Mouse (Mus musculus) left cerebral cortex, adult 18-20 months (tissue): ENCODE results near the gene Nrros. TPM values are rescaled to one million over a fixed set of nuclear protein-coding genes. Genes with fewer than 3 reads are reported as not detected.
A peak's percentile ranks its signal among the peaks of the same experiment; 100 is the strongest.

Experiments used
- DNase-seq, 2 experiments: peaks; one replicate each; pipeline ENCODE4 v3.0.0; 2021 to 2022; ENCODE audit warnings: low spot score in 2 of 2, mixed read lengths in 1 of 2
- total RNA-seq, 2 experiments: library from RNA; stranded (reverse); gene quantifications; 2 replicates each; pipeline ENCODE4 v1.2.3; 2021

Nrros gene
- total RNA-seq, 2 experiments from 2014 or later: 6.8 to 8.5 TPM

DNA sequence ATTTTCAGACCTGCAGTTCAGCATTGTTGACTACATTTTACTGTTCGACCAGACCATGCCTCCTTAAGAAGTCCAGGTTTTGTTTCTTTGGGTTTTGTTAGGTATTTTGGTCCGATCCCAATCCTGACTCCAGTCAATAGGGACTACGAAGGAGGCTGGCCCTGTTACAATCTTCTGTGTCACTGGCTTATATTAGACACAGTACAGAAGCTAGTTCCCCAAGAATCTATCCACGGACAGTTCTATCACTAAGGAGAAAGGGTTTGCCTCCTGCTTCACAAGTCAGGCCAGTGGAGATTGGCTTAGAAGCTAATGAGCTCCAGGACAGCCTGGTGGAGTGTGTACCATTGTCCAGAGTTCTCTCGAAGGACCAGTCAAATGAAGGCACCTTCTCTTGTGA is 1.5 kb downstream of the Nrros start:
- DNase-seq: no peak

DNA sequence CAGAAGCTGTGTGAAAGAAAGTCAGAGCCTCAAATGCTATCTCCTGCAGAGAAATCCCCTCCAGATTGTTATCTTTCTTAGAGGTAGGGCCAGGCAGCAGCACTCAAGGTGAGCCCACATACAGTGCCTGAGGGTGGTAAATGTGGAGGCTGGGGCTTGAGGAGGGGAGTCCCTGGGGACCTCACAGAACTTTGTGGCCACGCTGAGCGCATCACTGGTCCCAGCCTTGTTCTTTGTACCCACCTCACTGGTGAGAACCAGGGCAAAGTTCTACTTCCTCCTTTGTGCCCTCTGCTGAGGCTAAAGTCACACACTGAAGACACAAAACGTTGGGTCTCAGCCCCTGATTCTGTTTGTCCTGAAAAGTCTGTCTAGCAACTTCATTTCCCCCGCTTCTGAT is 2.0 kb downstream of the Nrros start:
- DNase-seq: no peak

- no peak for DNase-seq
Measured at GRCm38 (mm10) chr16:32160742-32161323, 4.6 kb downstream of the Nrros start.

GRCm38 (mm10) chr16:32158966-32159365 is 6.4 kb downstream of the Nrros start:
- DNase-seq: no peak

- DNase-seq: no peak
Measured at GRCm38 (mm10) chr16:32157369-32157768, 8.0 kb downstream of the Nrros start.

DNA sequence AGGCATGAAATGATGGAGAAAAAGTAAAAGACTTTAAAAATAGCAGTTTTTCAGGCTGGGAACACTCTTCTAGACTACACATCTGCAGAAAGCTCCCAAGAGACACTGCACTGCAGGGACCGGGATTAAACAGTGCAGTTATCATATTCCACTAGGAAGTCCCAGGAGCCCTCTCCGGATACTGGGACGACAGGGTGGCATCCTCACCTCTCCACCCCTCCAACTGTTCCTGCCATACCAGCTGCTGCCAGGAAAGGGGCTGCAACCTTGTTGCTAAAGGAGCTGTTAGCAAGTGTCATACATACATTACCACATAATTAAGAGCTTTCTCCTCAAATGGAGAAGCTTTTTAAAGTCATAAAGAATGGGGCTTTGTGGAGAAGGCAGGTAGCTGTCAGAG is 8.7 kb downstream of the Nrros start:
- no peak for DNase-seq

GRCm38 (mm10) chr16:32154437-32154836 is 11.0 kb downstream of the Nrros start:
- DNase-seq: peak; percentile 82 to 86

- DNase-seq: no peak
Measured at GRCm38 (mm10) chr16:32153976-32154375, 11.4 kb downstream of the Nrros start.

- no peak for DNase-seq
Measured at GRCm38 (mm10) chr16:32147589-32148207, 17.7 kb downstream of the Nrros start.

DNA sequence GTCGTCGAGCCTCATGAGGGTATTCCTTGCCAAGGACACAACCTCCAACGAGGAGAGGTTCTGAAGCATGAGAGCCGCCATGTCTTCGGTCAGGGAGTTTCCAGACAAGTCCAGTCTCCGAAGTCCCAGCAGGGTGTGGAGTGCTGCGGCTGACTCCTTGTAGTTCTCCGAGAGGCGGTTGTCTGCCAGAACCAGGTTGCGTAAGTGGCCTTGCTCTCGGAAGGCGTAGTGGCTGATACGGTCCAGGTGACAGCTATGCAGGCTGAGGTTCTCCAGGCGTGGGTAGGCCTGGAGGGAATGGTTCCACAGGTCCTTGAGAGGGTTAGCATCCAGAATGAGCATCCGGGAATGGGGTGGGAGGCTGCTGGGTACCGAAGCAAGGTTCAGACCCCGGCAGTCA is 20.8 kb downstream of the Nrros start:
- no peak for DNase-seq

DNA sequence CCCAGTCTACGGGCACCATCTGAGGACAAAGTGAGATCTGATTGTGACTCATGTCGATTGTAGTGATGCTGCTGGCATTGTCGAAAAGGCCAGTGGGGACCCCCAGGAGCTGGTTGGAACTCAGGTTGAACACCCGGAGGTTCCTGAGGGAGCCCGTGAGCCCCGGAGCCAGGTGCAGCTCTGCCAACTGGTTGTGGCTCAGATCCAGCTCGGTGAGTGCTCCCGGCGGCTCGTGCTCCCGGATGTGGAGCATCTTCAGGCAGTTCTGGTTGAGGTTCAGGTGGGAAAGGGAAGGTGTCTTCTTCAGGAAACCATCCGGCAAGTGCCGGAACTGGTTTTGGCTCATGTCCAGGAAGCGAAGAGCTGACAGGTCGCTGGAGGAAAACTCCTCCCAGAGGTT is 21.6 kb downstream of the Nrros start:
- DNase-seq: no peak

- DNase-seq: no peak
Measured at GRCm38 (mm10) chr16:32138954-32139353, 26.4 kb downstream of the Nrros start.

GRCm38 (mm10) chr16:32135842-32136357 is 29.5 kb downstream of the Nrros start:
- DNase-seq: no peak

GRCm38 (mm10) chr16:32133148-32133547 is 32.2 kb downstream of the Nrros start:
- no peak for DNase-seq

DNA sequence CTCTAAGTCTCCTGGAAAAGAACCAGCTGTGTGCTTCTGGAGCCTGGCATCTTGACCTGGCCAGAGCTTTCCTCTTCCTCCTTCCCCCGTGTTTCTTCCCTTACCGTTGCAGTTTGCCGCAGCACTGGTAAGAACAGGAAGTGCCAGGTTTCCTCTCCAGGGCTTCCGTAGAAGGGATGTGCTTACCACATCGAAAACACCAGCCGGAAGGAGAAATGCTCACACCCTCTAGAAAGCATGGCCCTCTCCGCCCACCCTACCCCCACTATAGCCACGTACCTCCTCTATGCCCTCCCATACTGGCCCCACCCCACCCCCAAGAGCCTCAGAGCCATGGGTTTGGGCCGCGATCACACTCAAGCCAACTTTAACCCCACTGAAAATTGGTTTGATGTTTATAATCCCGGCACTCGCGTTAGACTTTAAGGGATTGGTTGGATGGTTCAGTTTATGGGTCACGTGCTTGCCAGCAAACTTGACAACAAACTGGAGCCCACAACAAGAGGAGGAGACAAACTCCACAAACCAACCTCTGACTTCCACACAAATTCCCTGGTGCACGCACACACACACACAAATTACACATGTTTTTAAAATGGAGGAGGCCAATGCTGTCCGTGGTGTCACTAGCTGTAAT is 35.1 kb downstream of the Nrros start:
- DNase-seq: no peak

DNA sequence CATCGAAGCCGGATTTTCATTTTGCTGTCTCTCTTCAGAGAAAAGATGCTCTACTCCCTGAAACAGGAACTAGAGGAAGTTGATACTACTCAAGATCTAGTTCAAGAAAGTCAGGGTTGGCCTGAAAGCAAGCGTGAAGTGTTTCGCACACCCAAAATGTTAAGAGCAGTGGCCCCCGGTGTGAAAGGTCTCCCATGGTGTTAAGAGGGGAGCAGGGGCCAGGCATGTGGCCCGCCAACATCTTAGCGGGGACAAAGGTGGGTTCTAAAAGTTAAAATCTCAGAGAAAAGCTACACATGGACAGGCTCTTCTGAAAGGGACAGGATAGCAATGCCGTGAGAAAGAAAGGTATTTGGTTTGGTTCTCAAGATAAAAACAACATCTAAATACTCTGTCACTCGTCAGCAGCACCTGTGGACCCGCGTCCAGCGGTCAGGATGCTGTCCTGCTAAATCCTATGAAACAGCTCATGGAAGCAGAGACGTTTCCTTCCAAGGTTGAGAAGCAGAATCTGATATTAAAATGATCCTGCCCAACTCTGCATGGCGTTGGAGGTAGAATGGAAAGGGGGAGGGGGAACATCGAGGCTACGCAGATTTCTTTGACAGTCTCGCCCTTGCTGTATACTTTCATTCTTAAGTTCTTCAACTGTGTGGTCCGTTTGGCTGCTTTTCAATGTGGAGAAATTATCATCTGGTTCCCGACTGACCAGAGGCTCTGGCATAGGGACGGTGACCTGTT is 35.8 kb downstream of the Nrros start:
- DNase-seq: no peak

DNA sequence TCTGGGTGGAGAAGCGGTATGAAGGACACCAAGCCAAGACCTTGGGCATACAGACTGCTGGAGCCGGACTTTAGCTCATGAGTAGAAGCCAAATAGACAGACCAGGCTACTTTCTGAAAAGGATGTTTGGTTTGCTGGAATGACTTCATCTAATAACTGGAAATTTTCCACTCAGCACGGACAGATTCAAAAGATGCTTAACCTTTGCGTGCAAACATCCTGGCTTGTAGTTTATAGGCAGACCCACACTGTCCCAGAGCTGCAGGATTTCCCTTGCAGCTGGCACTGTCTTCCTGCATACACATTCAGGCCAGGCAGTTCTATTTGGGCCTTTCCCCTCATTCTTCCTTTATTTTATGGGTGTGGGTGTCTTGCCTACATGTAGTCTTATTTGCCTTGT is 38.3 kb downstream of the Nrros start:
- DNase-seq: no peak

DNA sequence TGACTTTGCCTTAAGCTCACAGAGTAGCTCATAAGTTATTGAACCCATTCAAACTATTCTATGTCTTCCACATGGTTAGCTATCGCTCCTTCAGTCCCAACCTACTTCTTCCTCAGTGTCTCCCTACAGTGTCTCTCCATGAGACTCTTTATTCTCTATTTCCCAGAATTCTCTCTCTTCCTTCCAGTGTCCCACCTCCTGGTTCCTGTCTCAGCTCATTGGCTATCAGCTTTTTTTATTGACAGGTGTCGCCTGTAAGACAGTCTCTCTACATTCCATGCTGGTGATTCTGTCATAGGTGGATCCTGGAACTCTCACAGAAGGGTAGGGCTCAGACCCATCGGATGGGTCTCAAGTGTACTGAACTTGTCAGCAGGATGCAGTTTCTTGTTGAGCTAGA is 40.0 kb downstream of the Nrros start:
- DNase-seq: no peak

DNA sequence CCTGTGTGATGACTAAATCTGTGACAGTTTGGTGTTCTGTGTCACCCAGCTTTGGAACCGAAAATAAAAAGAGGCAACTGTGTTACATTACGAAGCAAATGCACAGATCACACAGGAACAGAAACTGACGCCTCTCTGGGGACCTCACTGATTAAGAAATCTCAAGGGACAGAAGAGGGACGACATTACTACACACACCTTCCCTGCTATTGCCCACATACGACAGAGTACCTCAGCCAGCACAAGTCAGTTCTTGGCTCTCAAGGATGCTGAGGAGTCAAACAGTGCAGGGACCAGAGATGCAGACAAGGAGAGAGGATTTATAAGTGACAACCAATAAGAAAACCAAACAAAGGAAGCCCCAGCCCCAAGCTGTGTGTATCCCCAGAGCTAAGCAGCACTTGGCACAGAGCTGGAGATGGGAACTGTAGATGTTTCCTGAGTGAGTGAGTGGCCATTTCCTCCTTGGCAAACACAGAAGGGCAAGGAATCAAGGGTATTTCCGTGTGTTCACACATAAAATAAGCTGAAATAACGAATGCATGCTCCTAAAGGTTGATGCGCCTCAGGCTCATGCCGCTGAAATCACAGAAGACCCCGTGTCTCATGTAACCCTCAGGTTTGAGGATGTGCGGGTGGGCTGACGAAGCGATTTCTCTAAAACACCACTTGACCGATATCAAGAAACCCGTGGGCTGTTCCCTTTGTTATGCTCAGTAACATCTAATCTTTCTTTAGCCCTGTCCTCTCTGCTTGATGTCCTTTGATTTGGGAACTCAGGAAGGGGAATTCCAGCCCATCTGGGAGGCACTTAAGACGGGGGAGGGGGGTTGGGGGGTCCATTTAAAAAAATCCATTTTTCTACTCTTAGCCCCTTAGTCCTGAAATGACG is 40.7 kb downstream of the Nrros start:
- no peak for DNase-seq

GRCm38 (mm10) chr16:32124020-32124419 is 41.4 kb downstream of the Nrros start:
- no peak for DNase-seq

- no peak for DNase-seq
Measured at GRCm38 (mm10) chr16:32120454-32120853, 44.9 kb downstream of the Nrros start.
